Mouse (Mus musculus) lung, postnatal 10 days (tissue): ENCODE data around the gene Rccd1.

Experiments used
- DNase-seq: peaks from one replicate; pipeline ENCODE4 v3.0.0; 2021

The Rccd1 gene

GRCm38 (mm10) chr7:80297041-80297440 is 27.2 kb downstream of the Rccd1 start:
- DNase-seq: no peak

GRCm38 (mm10) chr7:80296462-80296861 is 27.8 kb downstream of the Rccd1 start:
- no peak for DNase-seq

- DNase-seq: no peak
Measured at GRCm38 (mm10) chr7:80294764-80295648, 29.2 kb downstream of the Rccd1 start.

- peak; percentile 98 for DNase-seq
Measured at GRCm38 (mm10) chr7:80294062-80294763, 30.0 kb downstream of the Rccd1 start, which contains the start of gene Prc1. Gene Prc1 (plus strand): TSS chr7:80294450.

- no peak for DNase-seq
Measured at GRCm38 (mm10) chr7:80287736-80288135, 36.5 kb downstream of the Rccd1 start.

- no peak for DNase-seq
Measured at GRCm38 (mm10) chr7:80285725-80286124, 38.5 kb downstream of the Rccd1 start.

GRCm38 (mm10) chr7:80284391-80284790 is 39.9 kb downstream of the Rccd1 start:
- DNase-seq: peak; percentile 39

- DNase-seq: no peak
Measured at GRCm38 (mm10) chr7:80283226-80283918, 40.9 kb downstream of the Rccd1 start.

GRCm38 (mm10) chr7:80281646-80282045 is 42.6 kb downstream of the Rccd1 start:
- no peak for DNase-seq

- no peak for DNase-seq
Measured at GRCm38 (mm10) chr7:80280998-80281397, 43.3 kb downstream of the Rccd1 start.

- DNase-seq: no peak
Measured at GRCm38 (mm10) chr7:80280032-80280431, 44.2 kb downstream of the Rccd1 start.

GRCm38 (mm10) chr7:80276374-80276773 is 47.9 kb downstream of the Rccd1 start:
- DNase-seq: no peak

GRCm38 (mm10) chr7:80273456-80273855 is 50.8 kb downstream of the Rccd1 start:
- no peak for DNase-seq

- peak; percentile 44 for DNase-seq
Measured at GRCm38 (mm10) chr7:80269751-80270255, 54.5 kb downstream of the Rccd1 start.

- DNase-seq: peak; percentile 98
Measured at GRCm38 (mm10) chr7:80268897-80269750, 55.1 kb downstream of the Rccd1 start, which contains the start of gene Vps33b. Gene Vps33b (plus strand): TSS chr7:80269649.

GRCm38 (mm10) chr7:80267764-80268163 is 56.5 kb downstream of the Rccd1 start:
- DNase-seq: no peak

GRCm38 (mm10) chr7:80264606-80265005 is 59.6 kb downstream of the Rccd1 start:
- DNase-seq: no peak

GRCm38 (mm10) chr7:80261372-80261990 is 62.8 kb downstream of the Rccd1 start:
- no peak for DNase-seq

- DNase-seq: peak; percentile 95
Measured at GRCm38 (mm10) chr7:80260625-80261371, 63.5 kb downstream of the Rccd1 start, which contains the start of gene Ngrn. Gene Ngrn (plus strand): TSS chr7:80261215.

GRCm38 (mm10) chr7:80257706-80258105 is 66.5 kb downstream of the Rccd1 start:
- no peak for DNase-seq

GRCm38 (mm10) chr7:80255981-80256380 is 68.3 kb downstream of the Rccd1 start:
- no peak for DNase-seq
